Mouse (Mus musculus) limb, embryonic 14.5 days (tissue): ENCODE data around the gene Rpl6. TPM values are rescaled to one million over a fixed set of nuclear protein-coding genes. Genes with fewer than 3 reads are reported as not detected.
"Not testable (repeated sequence)": the region's sequence is repeated elsewhere in the genome, so short reads cannot be mapped to it uniquely, and the experiment has no call there.

ENCODE experiments used
- ATAC-seq: fragments of 200-750 bp; cut with Nextera tagmentation; 2 replicates; pipeline ENCODE4 v1.8.0; 2017; ENCODE audit warnings: low read depth, moderate number of reproducible peaks, moderate TSS enrichment; ENCODE audit not compliant: low FRiP score
- DNase-seq: peaks from one replicate; pipeline ENCODE4 v3.0.0-alpha.2; 2015; ENCODE audit warnings: low spot score
- H3K27ac ChIP-seq: fragments of 300-500 bp; sonication (generic); replicated peaks from 2 replicates; pipeline ENCODE4 v1.5.1; 2014; ENCODE audit warnings: low read depth, mild to moderate bottlenecking, low read length, moderate library complexity, mixed read lengths
- H3K27me3 ChIP-seq: fragments of 300-500 bp; sonication (generic); 2 replicates; pipeline ENCODE4 v1.6.1; 2014; ENCODE audit warnings: low read length, mixed read lengths; ENCODE audit not compliant: control insufficient read depth, insufficient read depth
- H3K36me3 ChIP-seq: fragments of 300-500 bp; sonication (generic); 2 replicates; pipeline ENCODE4 v1.6.1; 2014; ENCODE audit warnings: mild to moderate bottlenecking, low read length, moderate library complexity, mixed read lengths; ENCODE audit not compliant: control insufficient read depth, insufficient read depth
- H3K4me1 ChIP-seq: fragments of 300-500 bp; sonication (generic); 2 replicates; pipeline ENCODE4 v1.6.1; 2014; ENCODE audit warnings: antibody characterized with exemption, low read length, mixed read lengths; ENCODE audit not compliant: control insufficient read depth, insufficient read depth
- H3K4me2 ChIP-seq: fragments of 300-500 bp; sonication (generic); replicated peaks from 2 replicates; pipeline ENCODE4 v1.6.1; 2014; ENCODE audit warnings: low read depth, mild to moderate bottlenecking, low read length, moderate library complexity; ENCODE audit not compliant: severe bottlenecking
- H3K4me3 ChIP-seq: fragments of 300-500 bp; sonication (generic); replicated peaks from 2 replicates; pipeline ENCODE4 v1.5.1; 2014; ENCODE audit warnings: low read length
- H3K9ac ChIP-seq: fragments of 300-500 bp; sonication (generic); 2 replicates; pipeline ENCODE4 v1.6.1; 2014; ENCODE audit warnings: mild to moderate bottlenecking, low read depth, low read length, moderate library complexity; ENCODE audit not compliant: severe bottlenecking
- H3K9me3 ChIP-seq: fragments of 300-500 bp; sonication (generic); 2 replicates; pipeline ENCODE4 v1.6.1; 2016; ENCODE audit warnings: low read length; ENCODE audit not compliant: control insufficient read depth
- POLR2A ChIP-seq: fragments of 200-500 bp; IDR thresholded peaks from 2 replicates; pipeline ENCODE4 v1.8.0; 2012; ENCODE audit warnings: inconsistent platforms, mild to moderate bottlenecking, moderate library complexity, borderline replicate concordance; ENCODE audit not compliant: insufficient read depth, insufficient read length; ENCODE audit errors: extremely low read depth
- WGBS: fragments of 180-500 bp; shearing (Covaris S2); extraction: QIAGEN DNeasy Blood & Tissue Kit; methylation state at CpG from one replicate; pipeline ENCODE4 v1.1.7; 2014; 5-methylcytosine and 5-hydroxymethylcytosine counted together
- polyA plus RNA-seq, 2 experiments: library from polyadenylated mRNA; depleted of rRNA in 1 of 2; stranded (reverse) in 1 of 2; unstranded in 1 of 2; fragments of >200 nt; fragmentation: Nextera tagmentation in 1 of 2; extraction: Ambion mirVana in 1 of 2; gene quantifications; 2 replicates each; pipeline versions ENCODE4 v1.2.1 to v1.2.3; 2012 to 2014

Rpl6 gene
- polyA plus RNA-seq, 2 experiments, result 712 to 1,086 TPM

- peak; percentile 45; the same call in 1 of the 2 replicates for TF ChIP-seq POLR2A
- H3K4me3 ChIP-seq, result peak within 1 kb of the TSS; percentile 96
- ATAC-seq (peak; percentile 91), DNase-seq (peak; percentile 96)
- H3K27ac ChIP-seq, result peak within 1 kb of the TSS; percentile 58
- peak within 1 kb of the TSS; percentile 82 for H3K9ac ChIP-seq
- WGBS, result 1% methylated on average over 69 of the region's 90 CpGs
- H3K36me3 ChIP-seq, result no peaks in the 10 kb centered on the region
- H3K27me3 ChIP-seq, result no peaks in the 10 kb centered on the region
- peak within 1 kb of the TSS; percentile 67 for H3K4me2 ChIP-seq
- no peaks in the 10 kb centered on the region for H3K9me3 ChIP-seq
- H3K4me1 ChIP-seq, result peaks cover 7% of the 10 kb centered on the region
Observed at GRCm38 (mm10) chr5:121219980-121220731, 15.9 kb downstream of the Rpl6 start, which contains the start of gene Hectd4. TSS of gene Hectd4 (plus strand) at chr5:121220219.

GRCm38 (mm10) chr5:121220732-121221301 lies 16.5 kb downstream of the Rpl6 start:
- TF ChIP-seq POLR2A, result no peak
- Histone ChIP-seq H3K36me3 (no peaks in the 10 kb centered on the region), H3K4me2 (peak overlapping the region; percentile 67), H3K27ac (peak overlapping the region; percentile 58), H3K9me3 (no peaks in the 10 kb centered on the region), H3K9ac (peak overlapping the region; percentile 82), H3K27me3 (no peaks in the 10 kb centered on the region), H3K4me1 (peaks cover 7% of the 10 kb centered on the region), H3K4me3 (peak overlapping the region; percentile 96)
- ATAC-seq (peak; percentile 19; the same call in 1 of the 2 replicates), DNase-seq (peak; percentile 10)
- WGBS, result 0% methylated on average over 28 of the region's 38 CpGs

- H3K4me1 ChIP-seq, result peaks cover 7% of the 10 kb centered on the region
- 15% methylated on average over 21 of the region's 23 CpGs for WGBS
Observed at GRCm38 (mm10) chr5:121221328-121221850, 17.1 kb downstream of the Rpl6 start.

GRCm38 (mm10) chr5:121224020-121224419 lies 19.7 kb downstream of the Rpl6 start:
- H3K4me2 ChIP-seq, result not testable (repeated sequence)

More at GRCm38 (mm10) chr5:121221328-121221850, 17.1 kb downstream of the Rpl6 start:
- H3K27ac ChIP-seq, result no peak overlapping the region
- ATAC-seq, result no peak
- peak overlapping the region; percentile 96 for H3K4me3 ChIP-seq
- H3K9ac ChIP-seq, result peak overlapping the region; percentile 82
- no peaks in the 10 kb centered on the region for H3K36me3 ChIP-seq
- DNase-seq, result peak; percentile 6
- peak overlapping the region; percentile 67 for H3K4me2 ChIP-seq
- no peaks in the 10 kb centered on the region for H3K9me3 ChIP-seq
- H3K27me3 ChIP-seq, result no peaks in the 10 kb centered on the region
- TF ChIP-seq POLR2A, result no peak

GRCm38 (mm10) chr5:121224856-121225255 lies 20.6 kb downstream of the Rpl6 start:
- no peak for DNase-seq
- no peak overlapping the region for H3K27ac ChIP-seq
- WGBS, result 91% methylated on average over 3 of the region's 3 CpGs
- H3K27me3 ChIP-seq, result no peaks in the 10 kb centered on the region
- TF ChIP-seq POLR2A, result no peak
- H3K4me3 ChIP-seq, result no peak overlapping the region
- H3K36me3 ChIP-seq, result no peaks in the 10 kb centered on the region
- peaks cover 7% of the 10 kb centered on the region for H3K4me1 ChIP-seq
- no peaks in the 10 kb centered on the region for H3K9me3 ChIP-seq
- no peak overlapping the region for H3K9ac ChIP-seq
- ATAC-seq, result no peak
- H3K4me2 ChIP-seq, result no peak overlapping the region

More at GRCm38 (mm10) chr5:121224020-121224419, 19.7 kb downstream of the Rpl6 start:
- H3K27ac ChIP-seq, H3K9ac ChIP-seq, ATAC-seq, H3K4me1 ChIP-seq, H3K9me3 ChIP-seq, H3K4me3 ChIP-seq, H3K27me3 ChIP-seq, DNase-seq, H3K36me3 ChIP-seq: not testable (repeated sequence)
- 89% methylated on average over 4 of the region's 4 CpGs for WGBS
